Mouse (Mus musculus) cerebellum, adult (tissue): Measurements from ENCODE around the gene Mboat2.

Experiments used
- ATAC-seq: cut with Nextera tagmentation; 2 replicates; pipeline ENCODE4 v1.9.2; 2017; ENCODE audit warnings: mild to moderate bottlenecking, moderate library complexity, mixed read lengths; ENCODE audit not compliant: insufficient number of reproducible peaks, low FRiP score, low TSS enrichment

Gene Mboat2

GRCm38 (mm10) chr12:24830766-24831152, at the start of gene Mboat2:
Mboat2 (plus strand) TSS chr12:24830879.
- ATAC-seq, result peak; percentile 34; the same call in 1 of the 2 replicates

GRCm38 (mm10) chr12:24783735-24784134, 46.9 kb upstream of the Mboat2 start:
- ATAC-seq, result no peak

- no peak for ATAC-seq
Measured at GRCm38 (mm10) chr12:24785882-24786281, 44.8 kb upstream of the Mboat2 start.

- ATAC-seq, result no peak
Measured at GRCm38 (mm10) chr12:24786316-24786715, 44.4 kb upstream of the Mboat2 start.

- ATAC-seq, result no peak
Measured at GRCm38 (mm10) chr12:24789659-24790058, 41.0 kb upstream of the Mboat2 start.

GRCm38 (mm10) chr12:24811230-24811629, 19.4 kb upstream of the Mboat2 start:
- no peak for ATAC-seq

GRCm38 (mm10) chr12:24811906-24812305, 18.8 kb upstream of the Mboat2 start:
- no peak for ATAC-seq

- no peak for ATAC-seq
Measured at GRCm38 (mm10) chr12:24822831-24823230, 7.8 kb upstream of the Mboat2 start.

GRCm38 (mm10) chr12:24823636-24824354, 6.9 kb upstream of the Mboat2 start:
- ATAC-seq, result no peak

- ATAC-seq, result no peak
Measured at GRCm38 (mm10) chr12:24830086-24830485, 593 bp upstream of the Mboat2 start.

GRCm38 (mm10) chr12:24831153-24831963, 679 bp downstream of the Mboat2 start:
- peak; percentile 88 for ATAC-seq

- ATAC-seq, result peak; percentile 14; the same call in 1 of the 2 replicates
Measured at GRCm38 (mm10) chr12:24831964-24832427, 1.3 kb downstream of the Mboat2 start.

- no peak for ATAC-seq
Measured at GRCm38 (mm10) chr12:24832438-24832837, 1.8 kb downstream of the Mboat2 start.

- ATAC-seq, result no peak
Measured at GRCm38 (mm10) chr12:24837947-24838346, 7.3 kb downstream of the Mboat2 start.

- no peak for ATAC-seq
Measured at GRCm38 (mm10) chr12:24841115-24841879, 10.6 kb downstream of the Mboat2 start.

GRCm38 (mm10) chr12:24842299-24842910, 11.7 kb downstream of the Mboat2 start:
- ATAC-seq, result no peak

- ATAC-seq, result no peak
Measured at GRCm38 (mm10) chr12:24843395-24844072, 12.9 kb downstream of the Mboat2 start.

- ATAC-seq, result no peak
Measured at GRCm38 (mm10) chr12:24845344-24845743, 14.7 kb downstream of the Mboat2 start.

GRCm38 (mm10) chr12:24848107-24848506, 17.4 kb downstream of the Mboat2 start:
- no peak for ATAC-seq

GRCm38 (mm10) chr12:24857354-24857753, 26.7 kb downstream of the Mboat2 start:
- ATAC-seq, result no peak
